Mouse (Mus musculus): Measurements from ENCODE around the gene Neurl3. TPM values are rescaled to one million over a fixed set of nuclear protein-coding genes. Genes with fewer than 3 reads are reported as not detected.

Gene Neurl3
- 105 to 116 TPM (median 111 TPM) in 4 replicates for total RNA-seq (2023; ENCODE audit: inconsistent age)

GRCm38 (mm10) chr1:36274455-36274854, at the start of gene Neurl3:
Gene Neurl3 (minus strand): TSS chr1:36274679.

GRCm38 (mm10) chr1:36307495-36308280, 33.2 kb upstream of the Neurl3 start, which contains the start of gene Arid5a:
Gene Arid5a (plus strand): TSS chr1:36307733.

GRCm38 (mm10) chr1:36244058-36244827, 30.2 kb downstream of the Neurl3 start, which contains the start of gene Uggt1:
Gene Uggt1 (minus strand): TSS chr1:36244720.

Other genes with a start within 250 kb of the Neurl3 start
- 40.5 to 46.7 TPM (median 42.8 TPM) in 4 replicates for gene Hs6st1, start 206.3 kb downstream of the Neurl3 start, total RNA-seq (2023; ENCODE audit: inconsistent age)
- gene Uggt1, start 30.0 kb downstream of the Neurl3 start, total RNA-seq (2023; ENCODE audit: inconsistent age), result 82.9 to 91.1 TPM (median 88.8 TPM) in 4 replicates
- gene Arid5a, start 33.1 kb upstream of the Neurl3 start, total RNA-seq (2023; ENCODE audit: inconsistent age), result 220 to 243 TPM (median 242 TPM) in 4 replicates
- 69.6 to 83.9 TPM (median 80.0 TPM) in 4 replicates for gene Kansl3, start 94.5 kb upstream of the Neurl3 start, total RNA-seq (2023; ENCODE audit: inconsistent age)
- not detected in 4 replicates for gene Fer1l5, start 97.6 kb upstream of the Neurl3 start, total RNA-seq (2023; ENCODE audit: inconsistent age)
- gene Lman2l, start 170.6 kb upstream of the Neurl3 start, total RNA-seq (2023; ENCODE audit: inconsistent age), result 21.7 to 30.1 TPM (median 27.9 TPM) in 4 replicates
- 22.1 to 27.2 TPM (median 23.3 TPM) in 4 replicates for gene Cnnm4, start 196.9 kb upstream of the Neurl3 start, total RNA-seq (2023; ENCODE audit: inconsistent age)
- 26.6 to 32.0 TPM (median 28.4 TPM) in 4 replicates for gene Cnnm3, start 237.2 kb upstream of the Neurl3 start, total RNA-seq (2023; ENCODE audit: inconsistent age)